Mouse (Mus musculus) heart, embryonic 14.5 days (tissue): ENCODE results near the gene Itpr2. TPM values are rescaled to one million over a fixed set of nuclear protein-coding genes. Genes with fewer than 3 reads are reported as not detected.

ENCODE experiments used
- ATAC-seq: fragments of 200-750 bp; cut with Nextera tagmentation; 2 replicates; pipeline ENCODE4 v1.8.0; 2017; ENCODE audit warnings: low read depth, moderate TSS enrichment; ENCODE audit not compliant: insufficient number of reproducible peaks, insufficient read depth, low FRiP score
- H3K27ac ChIP-seq, 2 experiments: fragments of 200-500 bp in 1 of 2; fragments of 300-500 bp in 1 of 2; sonication (generic) in 1 of 2; replicated peaks in 1 of 2; 2 replicates each; pipeline ENCODE4 v1.5.1; 2012 to 2014; ENCODE audit warnings: low read depth in 2 of 2, low read length in 2 of 2, control low read depth in 1 of 2, mild to moderate bottlenecking in 1 of 2, mixed read lengths in 1 of 2; ENCODE audit not compliant: control insufficient read depth in 1 of 2, insufficient read depth in 1 of 2
- H3K27me3 ChIP-seq: fragments of 300-500 bp; sonication (generic); 2 replicates; pipeline ENCODE4 v1.6.1; 2014; ENCODE audit warnings: mild to moderate bottlenecking, low read length, control low read depth; ENCODE audit not compliant: control insufficient read depth, insufficient read depth
- H3K36me3 ChIP-seq: fragments of 300-500 bp; sonication (generic); 2 replicates; pipeline ENCODE4 v1.6.1; 2014; ENCODE audit warnings: mild to moderate bottlenecking, control low read depth, low read length, mixed read lengths; ENCODE audit not compliant: control insufficient read depth, insufficient read depth
- H3K4me1 ChIP-seq, 2 experiments: fragments of 200-500 bp in 1 of 2; fragments of 300-500 bp in 1 of 2; sonication (generic) in 1 of 2; 2 replicates each; pipeline ENCODE4 v1.6.1; 2012 to 2014; ENCODE audit warnings: low read length in 2 of 2, control low read depth in 1 of 2, mixed read lengths in 1 of 2; ENCODE audit not compliant: control insufficient read depth in 2 of 2, insufficient read depth in 2 of 2
- H3K4me2 ChIP-seq: fragments of 300-500 bp; sonication (generic); 2 replicates; pipeline ENCODE4 v1.6.1; 2014; ENCODE audit warnings: mild to moderate bottlenecking, low read length
- H3K4me3 ChIP-seq, 2 experiments: fragments of 200-500 bp in 1 of 2; fragments of 300-500 bp in 1 of 2; sonication (generic) in 1 of 2; 2 replicates each; pipeline ENCODE4 v1.5.1; 2012 to 2014; ENCODE audit warnings: low read length in 2 of 2, mild to moderate bottlenecking in 2 of 2, control low read depth in 1 of 2, low read depth in 1 of 2, moderate library complexity in 1 of 2; ENCODE audit not compliant: control insufficient read depth in 1 of 2, insufficient read depth in 1 of 2
- H3K9ac ChIP-seq: fragments of 300-500 bp; sonication (generic); 2 replicates; pipeline ENCODE4 v1.6.1; 2014; ENCODE audit warnings: mild to moderate bottlenecking, low read length
- H3K9me3 ChIP-seq: fragments of 300-500 bp; sonication (generic); 2 replicates; pipeline ENCODE4 v1.6.1; 2016; ENCODE audit warnings: low read length, control low read depth; ENCODE audit not compliant: control insufficient read depth
- WGBS: fragments of 180-500 bp; shearing (Covaris S2); extraction: QIAGEN DNeasy Blood & Tissue Kit; methylation state at CpG from one replicate; pipeline ENCODE4 v1.1.7; 2014; 5-methylcytosine and 5-hydroxymethylcytosine counted together
- polyA plus RNA-seq: library from polyadenylated mRNA; unstranded; fragments of >200 nt; fragmentation: Nextera tagmentation; extraction: Ambion mirVana; gene quantifications from 2 replicates; pipeline ENCODE4 v1.2.1, GENCODE M21; 2014

Gene Itpr2
- polyA plus RNA-seq, 1 experiment from 2014 or later, result 43.4 TPM

- Histone ChIP-seq H3K4me2 (no peak overlapping the region), H3K9ac (no peak overlapping the region), H3K27me3 (no peaks in the 10 kb centered on the region), H3K9me3 (no peaks in the 10 kb centered on the region), H3K4me1 (peaks cover 13 to 14% of the 10 kb centered on the region in 2 experiments), H3K4me3 (no peak overlapping the region), H3K36me3 (peaks cover 27% of the 10 kb centered on the region), H3K27ac (no peak overlapping the region)
- ATAC-seq, result 0 out of 2 replicates have a peak, but pooled peaks have one; percentile 40
- 30% methylated on average over 6 of the region's 6 CpGs for whole genome bisulfite sequencing
Observed at GRCm38 (mm10) chr6:146140171-146140570, 361.9 kb downstream of the Itpr2 start.

GRCm38 (mm10) chr6:146136646-146137045, 365.4 kb downstream of the Itpr2 start:
- Histone ChIP-seq H3K4me3 (no peak overlapping the region), H3K27me3 (no peaks in the 10 kb centered on the region), H3K4me2 (no peak overlapping the region), H3K4me1 (peaks cover 13 to 30% of the 10 kb centered on the region in 2 experiments), H3K36me3 (peaks cover 3% of the 10 kb centered on the region; the same call in 1 of the 2 replicates), H3K9me3 (no peaks in the 10 kb centered on the region), H3K27ac (no peak overlapping the region), H3K9ac (no peak overlapping the region)
- ATAC-seq, result no peak
- WGBS, result 59% methylated on average over 4 of the region's 4 CpGs

GRCm38 (mm10) chr6:146136244-146136643, 365.8 kb downstream of the Itpr2 start:
- Histone ChIP-seq H3K36me3 (no peaks in the 10 kb centered on the region), H3K27ac (no peak overlapping the region), H3K9ac (no peak overlapping the region), H3K27me3 (no peaks in the 10 kb centered on the region), H3K9me3 (no peaks in the 10 kb centered on the region), H3K4me3 (no peak overlapping the region), H3K4me2 (no peak overlapping the region), H3K4me1 (peaks cover 13 to 30% of the 10 kb centered on the region in 2 experiments)
- no peak for ATAC-seq
- WGBS, result 32% methylated on average over 7 of the region's 7 CpGs

GRCm38 (mm10) chr6:146135291-146135690, 366.7 kb downstream of the Itpr2 start:
- Histone ChIP-seq H3K4me3 (no peak overlapping the region), H3K36me3 (no peaks in the 10 kb centered on the region), H3K4me1 (peaks cover 6 to 23% of the 10 kb centered on the region in 2 experiments), H3K9ac (no peak overlapping the region), H3K4me2 (no peak overlapping the region), H3K27ac (no peak overlapping the region), H3K27me3 (no peaks in the 10 kb centered on the region), H3K9me3 (no peaks in the 10 kb centered on the region)
- ATAC-seq, result no peak
- WGBS, result 83% methylated on average over 8 of the region's 8 CpGs

GRCm38 (mm10) chr6:146133921-146134320, 368.1 kb downstream of the Itpr2 start:
- Histone ChIP-seq H3K9me3 (no peaks in the 10 kb centered on the region), H3K36me3 (no peaks in the 10 kb centered on the region), H3K4me1 (peaks cover 4 to 20% of the 10 kb centered on the region in 2 experiments), H3K4me2 (no peak overlapping the region), H3K27ac (peak overlapping the region in 1 of 2 experiments; percentile 37; a peak in 2 of 4 replicates), H3K9ac (no peak overlapping the region), H3K27me3 (no peaks in the 10 kb centered on the region), H3K4me3 (no peak overlapping the region)
- WGBS, result 19% methylated on average over 8 of the region's 8 CpGs
- no peak for ATAC-seq

- Histone ChIP-seq H3K27ac (no peak overlapping the region), H3K4me1 (peaks cover 15 to 34% of the 10 kb centered on the region in 2 experiments), H3K36me3 (no peaks in the 10 kb centered on the region), H3K9me3 (no peaks in the 10 kb centered on the region), H3K4me2 (no peak overlapping the region), H3K27me3 (no peaks in the 10 kb centered on the region), H3K4me3 (no peak overlapping the region), H3K9ac (no peak overlapping the region)
- WGBS, result 79% methylated on average over 7 of the region's 7 CpGs
- ATAC-seq, result no peak
Observed at GRCm38 (mm10) chr6:146129066-146129465, 373.0 kb downstream of the Itpr2 start.

GRCm38 (mm10) chr6:146126823-146127681, 375.0 kb downstream of the Itpr2 start:
- Histone ChIP-seq H3K4me3 (no peak overlapping the region), H3K4me2 (0 out of 2 replicates have a peak overlapping the region, but pooled peaks have one; percentile 1), H3K27ac (peak overlapping the region; percentile 1 to 71), H3K27me3 (no peaks in the 10 kb centered on the region), H3K9me3 (no peaks in the 10 kb centered on the region), H3K4me1 (peaks cover 15 to 26% of the 10 kb centered on the region in 2 experiments), H3K36me3 (no peaks in the 10 kb centered on the region), H3K9ac (no peak overlapping the region)
- 41% methylated on average over 12 of the region's 12 CpGs for WGBS
- ATAC-seq, result peak; percentile 75; the same call in 1 of the 2 replicates
